Mouse (Mus musculus) liver, embryonic 14.5 days (tissue): ENCODE data around the gene Slc25a33.

Experiments
- CTCF ChIP-seq: IDR thresholded peaks from 2 replicates; pipeline ENCODE4 v1.5.1; 2016; ENCODE audit warnings: antibody characterized with exemption, low read depth, control low read depth
- EP300 ChIP-seq: IDR thresholded peaks from 2 replicates; pipeline ENCODE4 v1.6.1; 2016; ENCODE audit warnings: antibody characterized with exemption, low read depth

DNA sequence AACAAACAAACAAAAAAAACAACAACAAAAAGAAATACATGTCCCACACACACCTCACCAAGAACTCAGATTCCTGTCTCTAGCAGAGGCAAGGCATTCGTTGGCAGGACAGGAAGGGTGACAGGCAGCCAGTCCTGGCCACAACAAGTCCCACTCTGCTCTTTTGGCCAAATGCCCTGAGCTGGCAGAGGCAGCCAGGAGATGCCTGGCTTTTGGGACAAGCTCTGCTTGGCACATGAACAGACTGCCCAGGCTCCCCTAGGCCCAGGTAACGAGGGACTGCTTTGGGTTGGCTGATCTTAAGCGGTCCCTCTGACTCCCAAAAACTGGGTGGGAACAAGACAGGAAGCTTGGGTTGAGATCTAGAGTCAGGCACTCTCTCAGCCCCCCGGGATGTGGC is 37.5 kb downstream of the Slc25a33 start:
- TF ChIP-seq CTCF (no peak), EP300 (no peak)
